Mouse (Mus musculus): ENCODE results near the gene Phactr3.

Phactr3 gene

DNA sequence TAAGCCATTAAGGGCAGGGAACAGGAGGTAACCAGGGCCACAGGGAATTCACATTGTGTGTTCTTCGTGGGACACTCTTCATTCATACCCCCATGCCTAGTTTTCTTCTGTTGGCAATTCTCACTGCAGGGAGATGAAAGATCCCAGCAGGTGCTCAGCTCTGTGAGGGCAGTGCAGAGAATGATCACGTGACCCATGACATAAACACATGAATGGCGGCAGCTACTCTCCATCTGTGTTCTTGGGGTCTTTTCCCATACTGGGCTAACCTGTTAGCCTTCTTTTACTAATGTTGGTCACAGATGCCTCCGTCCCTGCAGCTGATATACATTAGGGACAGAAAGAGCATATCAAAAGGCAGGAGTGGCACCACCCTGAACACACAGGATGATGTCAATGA is 16.9 kb downstream of the Phactr3 start:
- no peak for DNase-seq (ENCODE audit: low read depth)

DNA sequence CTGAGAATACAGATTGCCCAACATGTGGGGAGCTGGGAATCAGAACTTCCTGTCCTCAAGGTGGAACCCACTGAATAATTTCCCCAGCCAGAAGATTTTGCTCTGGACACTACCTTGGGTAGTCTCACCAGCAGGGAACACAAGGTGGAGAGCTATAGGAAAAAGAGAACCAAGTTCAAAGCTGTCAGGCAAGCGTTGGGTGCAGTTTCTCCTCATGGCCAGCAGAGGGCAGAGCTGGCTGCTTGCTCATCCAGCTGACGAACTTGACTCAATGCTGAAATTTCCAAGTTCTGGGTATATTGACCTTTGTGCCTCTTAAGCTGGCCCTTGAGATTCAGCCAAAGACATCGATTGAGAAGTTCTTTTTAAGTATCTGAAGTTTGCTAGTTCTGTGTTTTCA is 18.7 kb downstream of the Phactr3 start:
- DNase-seq (ENCODE audit: low read depth) = peak; percentile 20

DNA sequence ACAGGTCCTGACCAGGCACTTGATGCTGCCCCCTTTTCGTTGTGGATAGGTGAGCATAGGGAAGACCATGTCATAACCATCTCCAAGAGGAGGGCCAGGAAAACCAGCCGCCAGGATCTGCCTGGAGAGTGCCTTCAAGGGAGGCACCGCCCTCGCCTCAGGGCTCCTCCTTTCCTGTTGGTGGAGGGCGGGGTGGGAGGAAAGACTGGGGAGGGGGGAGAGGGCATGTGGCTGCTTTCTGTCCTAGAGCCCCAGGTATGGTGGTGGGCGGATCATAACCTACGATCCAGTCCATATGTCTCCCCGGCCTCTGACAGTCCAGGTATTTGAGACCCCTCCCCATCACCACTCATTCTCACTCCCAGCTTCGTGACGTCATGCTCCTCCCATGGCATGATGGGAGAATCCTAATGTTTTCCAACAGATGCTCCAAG is 22.7 kb downstream of the Phactr3 start:
- DNase-seq (ENCODE audit: low read depth) = no peak

DNA sequence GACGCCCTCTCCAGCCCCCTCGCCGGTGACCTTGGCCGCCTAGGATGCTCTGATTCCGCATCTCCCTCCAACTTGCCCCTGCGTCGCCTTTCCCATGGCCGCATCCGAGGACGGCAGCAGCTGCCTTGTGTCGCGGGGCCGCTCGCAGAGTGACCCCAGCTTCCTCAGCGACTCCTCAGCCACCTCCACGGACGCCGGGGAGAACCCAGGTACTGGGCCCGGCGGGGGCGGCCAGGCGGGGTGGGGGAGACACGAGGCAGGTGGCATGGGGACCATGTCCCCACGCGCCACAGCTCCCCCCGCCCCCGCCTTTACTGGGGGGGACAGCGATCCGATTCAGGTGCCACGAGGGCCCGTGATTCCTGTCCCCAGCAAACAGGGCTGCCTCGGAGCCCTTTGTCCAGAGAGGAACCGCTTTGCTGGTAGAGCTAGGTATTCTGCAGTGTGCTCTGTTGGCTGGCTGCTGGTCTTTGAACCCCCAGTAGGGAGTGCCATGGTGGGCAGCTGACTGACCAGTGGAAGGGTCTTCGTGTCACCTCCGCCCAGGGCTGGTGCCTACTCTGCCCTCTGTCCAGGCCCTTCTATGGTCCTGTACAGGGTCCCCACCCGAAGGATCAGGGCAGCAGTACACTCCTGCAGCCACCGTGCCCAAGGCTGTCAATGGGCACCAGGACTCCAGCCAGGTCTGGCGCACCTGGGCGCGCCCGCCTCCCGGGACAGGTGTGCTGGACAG is 23.7 kb downstream of the Phactr3 start:
- DNase-seq (ENCODE audit: low read depth) = no peak

- no peak for DNase-seq (ENCODE audit: low read depth)
Observed at GRCm38 (mm10) chr2:178143024-178143415, 24.2 kb downstream of the Phactr3 start.

GRCm38 (mm10) chr2:178143898-178144297 is 25.1 kb downstream of the Phactr3 start:
- no peak for DNase-seq (ENCODE audit: low read depth)

DNA sequence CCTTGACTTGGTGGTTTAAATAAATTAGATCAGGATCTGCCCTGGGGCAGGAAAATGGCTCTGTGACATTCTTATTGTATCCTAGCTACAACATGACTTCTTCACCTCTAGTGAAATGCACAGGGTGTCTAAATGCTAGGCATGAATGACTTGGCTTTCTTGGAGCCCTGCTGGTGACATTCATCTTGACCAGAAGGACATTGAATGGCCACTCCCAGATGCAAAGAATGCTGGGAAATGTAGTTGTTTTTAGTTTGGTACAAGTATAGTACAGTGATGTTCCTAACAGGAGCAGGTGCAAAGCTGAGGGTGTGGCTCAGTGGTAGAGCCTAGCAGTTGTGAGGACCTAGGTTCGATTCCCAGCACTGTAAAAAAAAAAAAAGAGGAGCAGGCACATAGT is 30.5 kb downstream of the Phactr3 start:
- DNase-seq (ENCODE audit: low read depth) = no peak

GRCm38 (mm10) chr2:178150697-178151096 is 31.9 kb downstream of the Phactr3 start:
- no peak for DNase-seq (ENCODE audit: low read depth)

DNA sequence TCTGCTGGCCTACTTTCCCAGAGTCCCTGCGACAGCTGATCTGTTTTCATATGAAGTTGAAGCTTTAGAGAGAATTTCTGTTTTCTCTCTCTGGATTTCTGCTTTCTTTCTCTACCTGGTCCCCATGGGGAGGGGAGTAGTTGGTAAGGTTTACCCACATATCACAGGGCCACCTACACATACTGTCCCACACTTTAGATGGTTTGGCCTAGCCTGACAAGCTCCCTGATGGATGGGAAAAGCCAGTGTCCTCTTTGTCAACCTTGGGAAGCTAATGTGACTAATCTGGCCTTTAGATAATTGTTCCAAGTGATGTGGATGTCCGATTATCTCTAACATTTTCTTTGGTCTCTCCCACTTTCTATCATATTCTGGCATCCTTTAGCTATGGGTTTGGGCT is 34.8 kb downstream of the Phactr3 start:
- no peak for DNase-seq (ENCODE audit: low read depth)

DNA sequence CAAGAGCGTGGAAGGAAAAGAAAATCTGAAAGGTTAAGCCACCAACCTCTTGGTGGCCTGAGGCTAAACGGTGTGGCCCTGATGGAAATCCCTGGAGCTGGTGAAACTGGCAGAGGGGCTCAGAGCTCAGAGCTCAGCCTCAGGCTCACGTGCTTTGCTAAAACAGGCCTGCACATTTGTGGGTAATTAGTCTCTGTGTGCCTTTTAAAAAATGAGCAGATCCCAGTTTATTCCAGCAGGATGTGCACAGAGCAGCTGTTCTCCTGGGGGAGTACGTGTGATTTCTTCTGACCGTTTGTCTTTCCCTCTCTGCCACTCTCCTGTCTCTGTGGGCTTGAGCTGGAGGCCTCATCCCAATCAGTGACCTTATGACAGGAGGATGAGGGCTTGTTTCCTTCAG is 35.4 kb downstream of the Phactr3 start:
- DNase-seq (ENCODE audit: low read depth) = no peak

GRCm38 (mm10) chr2:178154576-178154975 is 35.8 kb downstream of the Phactr3 start:
- no peak for DNase-seq (ENCODE audit: low read depth)

- no peak for DNase-seq (ENCODE audit: low read depth)
Observed at GRCm38 (mm10) chr2:178155176-178155916, 36.6 kb downstream of the Phactr3 start.

DNA sequence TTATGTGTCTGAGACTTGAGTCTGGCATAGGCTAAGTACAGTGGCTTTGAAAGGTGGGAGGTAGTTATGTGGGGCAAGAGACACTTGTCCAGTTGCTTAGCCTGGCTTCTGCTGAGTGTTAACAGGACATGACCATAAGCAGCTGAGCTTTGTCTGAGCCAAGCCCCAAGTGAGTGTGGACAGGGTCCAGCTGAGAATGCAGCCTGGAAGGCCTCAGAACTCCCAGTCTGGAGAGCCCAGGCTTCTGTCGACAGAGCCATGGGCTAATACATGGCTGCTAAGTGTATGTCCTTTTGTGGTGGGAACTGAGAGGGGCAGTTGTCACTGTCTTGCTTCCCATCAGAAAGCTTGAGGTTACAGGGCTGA is 37.1 kb downstream of the Phactr3 start:
- no peak for DNase-seq (ENCODE audit: low read depth)

- DNase-seq (ENCODE audit: low read depth) = no peak
Observed at GRCm38 (mm10) chr2:178158936-178159335, 40.2 kb downstream of the Phactr3 start.

DNA sequence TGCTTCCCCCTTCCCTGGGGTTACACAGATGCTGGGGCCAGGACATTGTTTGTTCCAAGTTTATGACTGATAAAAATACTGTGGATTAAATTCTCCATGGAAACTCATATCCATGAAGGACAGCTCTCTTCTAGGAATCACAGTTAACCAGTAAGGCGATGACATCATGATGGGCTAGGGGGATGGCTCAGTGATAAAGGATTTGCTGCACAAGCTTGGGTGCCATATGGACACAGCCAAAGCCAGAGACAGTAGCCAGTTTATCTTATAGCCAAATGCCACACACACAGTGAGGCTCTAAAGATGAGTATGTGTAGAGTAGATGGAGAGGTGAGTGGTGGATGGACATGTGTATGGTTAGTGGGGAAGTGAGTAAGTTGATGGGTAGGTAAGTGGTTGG is 45.2 kb downstream of the Phactr3 start:
- DNase-seq (ENCODE audit: low read depth) = no peak

- DNase-seq (ENCODE audit: low read depth) = no peak
Observed at GRCm38 (mm10) chr2:178165943-178166342, 47.2 kb downstream of the Phactr3 start.

DNA sequence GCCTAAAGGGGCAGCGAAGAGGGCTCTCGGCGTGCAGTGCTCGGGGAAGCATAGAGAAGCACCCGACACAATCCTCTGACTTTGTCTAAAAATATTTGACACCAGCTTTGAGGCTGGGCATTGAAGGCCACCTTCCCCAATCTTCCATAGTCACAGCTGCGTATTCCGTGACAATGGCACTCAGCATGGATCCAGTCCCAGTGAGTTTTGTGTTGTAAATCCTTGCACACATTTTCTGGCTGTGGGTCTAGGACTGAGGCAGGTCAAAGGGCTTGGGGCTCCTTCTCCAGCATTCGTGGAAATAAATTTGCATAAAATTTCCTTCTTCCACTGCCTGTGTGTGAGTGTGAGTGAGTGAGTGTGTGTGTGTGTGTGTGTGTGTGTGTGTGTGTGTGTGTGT is 51.2 kb downstream of the Phactr3 start:
- no peak for DNase-seq (ENCODE audit: low read depth)

DNA sequence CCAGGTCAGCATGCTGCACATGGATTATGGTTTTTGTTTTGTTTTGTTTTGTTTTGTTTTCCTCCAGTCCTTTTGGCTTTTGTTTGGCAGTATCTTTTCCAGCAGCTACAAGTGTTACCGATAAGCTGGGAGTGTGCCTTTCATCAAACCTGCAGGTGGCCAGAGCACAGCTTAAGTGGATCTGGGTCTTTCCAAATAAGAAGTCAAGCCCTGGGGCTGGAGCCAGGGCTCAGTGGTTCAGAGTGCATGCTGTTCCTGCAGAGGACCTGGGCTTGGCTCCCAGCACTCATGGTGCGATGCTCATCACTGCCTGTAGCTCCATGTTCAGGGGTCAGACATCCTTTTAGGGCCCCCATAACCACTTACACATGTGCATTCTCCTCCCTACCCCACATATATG is 55.2 kb downstream of the Phactr3 start:
- no peak for DNase-seq (ENCODE audit: low read depth)

- DNase-seq (ENCODE audit: low read depth) = no peak
Observed at GRCm38 (mm10) chr2:178175286-178175931, 56.6 kb downstream of the Phactr3 start.

- no peak for DNase-seq (ENCODE audit: low read depth)
Observed at GRCm38 (mm10) chr2:178184251-178184650, 65.5 kb downstream of the Phactr3 start.

DNA sequence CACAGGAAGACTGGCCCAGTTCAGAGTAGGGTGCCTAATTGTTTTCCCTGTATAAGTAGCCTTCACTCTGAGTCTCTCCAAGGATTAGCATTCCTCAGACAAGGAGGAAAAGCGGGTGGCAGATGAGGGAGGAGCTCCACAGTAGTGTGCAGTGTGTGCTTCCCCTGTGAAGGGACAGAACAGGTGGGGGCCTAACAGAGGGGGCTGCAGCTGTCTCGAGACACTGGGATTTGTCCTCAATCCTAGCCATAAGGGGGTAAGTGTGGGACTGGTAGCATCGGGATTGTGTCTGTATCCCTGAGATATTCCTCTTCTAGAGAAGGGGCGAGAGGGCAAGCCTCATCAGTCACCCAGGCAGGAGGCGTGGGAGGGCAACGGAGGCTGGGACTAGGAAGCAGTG is 66.1 kb downstream of the Phactr3 start:
- no peak for DNase-seq (ENCODE audit: low read depth)

DNA sequence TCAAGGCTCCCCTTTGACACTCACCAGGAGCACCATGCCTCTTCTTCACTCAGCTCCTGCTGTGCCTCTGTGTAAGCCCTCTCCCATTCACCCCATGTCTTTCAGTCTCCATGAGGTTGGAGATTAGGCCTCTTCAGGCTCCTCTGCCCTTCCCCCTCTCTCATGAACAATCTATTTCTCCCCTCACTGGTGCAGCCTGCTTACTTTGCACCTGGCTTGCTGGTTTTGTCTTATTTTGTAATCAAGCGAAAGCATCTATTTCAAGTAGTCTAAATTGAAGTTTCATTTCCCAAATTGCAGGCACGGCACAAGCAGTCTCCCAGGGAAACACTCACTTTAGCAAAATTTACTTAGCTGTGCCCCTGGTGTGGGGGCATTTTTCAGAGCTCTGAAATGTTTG is 70.2 kb downstream of the Phactr3 start:
- no peak for DNase-seq (ENCODE audit: low read depth)

DNA sequence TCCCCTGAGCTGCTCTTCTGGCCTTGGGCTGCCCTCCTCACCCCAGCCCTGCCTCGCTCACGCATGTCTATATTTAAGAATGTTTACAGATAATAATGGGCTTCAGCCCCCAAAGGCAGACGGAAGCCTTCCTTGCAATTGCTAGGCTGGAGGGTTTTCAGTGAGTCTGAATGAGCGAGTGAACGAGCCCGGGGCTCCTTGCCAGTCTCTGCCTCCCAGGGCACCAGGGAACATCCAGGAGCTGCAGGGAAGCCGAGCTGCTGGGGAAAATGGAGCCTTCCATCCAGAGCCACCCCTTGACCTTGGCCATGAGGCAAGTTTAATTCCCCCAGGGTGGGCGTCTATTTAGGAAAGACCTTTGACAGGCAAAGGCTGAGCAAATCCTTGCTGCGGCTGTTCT is 74.1 kb downstream of the Phactr3 start:
- no peak for DNase-seq (ENCODE audit: low read depth)

Measured in c-Kit-positive CD71-positive TER-119-negative erythroid progenitor cells, embryonic 14.5 days (primary cell).